Mouse (Mus musculus) CD4-positive helper T cell, adult 2 months (primary cell): Measurements from ENCODE around the gene Sept9.

Experiments used
- DNase-seq: peaks from one replicate; pipeline ENCODE4 v3.0.0-alpha.2; 2012; ENCODE audit warnings: low read depth, missing footprints, low spot score

Gene Sept9

GRCm38 (mm10) chr11:117264162-117265021 is 64.9 kb downstream of the Sept9 start:
- no peak for DNase-seq

- peak; percentile 61 for DNase-seq
Measured at GRCm38 (mm10) chr11:117265270-117265980, 66.0 kb downstream of the Sept9 start.

- DNase-seq: peak; percentile 87
Measured at GRCm38 (mm10) chr11:117265981-117266905, 66.8 kb downstream of the Sept9 start.

GRCm38 (mm10) chr11:117266906-117267721 is 67.7 kb downstream of the Sept9 start:
- DNase-seq: peak; percentile 58

- no peak for DNase-seq
Measured at GRCm38 (mm10) chr11:117267828-117268227, 68.4 kb downstream of the Sept9 start.

GRCm38 (mm10) chr11:117268304-117268956 is 69.0 kb downstream of the Sept9 start:
- no peak for DNase-seq

GRCm38 (mm10) chr11:117269053-117269702 is 69.7 kb downstream of the Sept9 start:
- no peak for DNase-seq

GRCm38 (mm10) chr11:117269946-117270345 is 70.5 kb downstream of the Sept9 start:
- no peak for DNase-seq

GRCm38 (mm10) chr11:117274973-117275372 is 75.5 kb downstream of the Sept9 start:
- DNase-seq: no peak

- DNase-seq: no peak
Measured at GRCm38 (mm10) chr11:117275999-117276398, 76.5 kb downstream of the Sept9 start.

- DNase-seq: no peak
Measured at GRCm38 (mm10) chr11:117276946-117277345, 77.5 kb downstream of the Sept9 start.

GRCm38 (mm10) chr11:117278113-117278512 is 78.7 kb downstream of the Sept9 start:
- no peak for DNase-seq

GRCm38 (mm10) chr11:117278514-117278913 is 79.1 kb downstream of the Sept9 start:
- DNase-seq: no peak

GRCm38 (mm10) chr11:117279993-117280392 is 80.5 kb downstream of the Sept9 start:
- DNase-seq: no peak

- DNase-seq: no peak
Measured at GRCm38 (mm10) chr11:117283048-117283888, 83.8 kb downstream of the Sept9 start.

- DNase-seq: no peak
Measured at GRCm38 (mm10) chr11:117283889-117284450, 84.5 kb downstream of the Sept9 start.

- no peak for DNase-seq
Measured at GRCm38 (mm10) chr11:117284721-117285605, 85.5 kb downstream of the Sept9 start.

GRCm38 (mm10) chr11:117285606-117285931 is 86.1 kb downstream of the Sept9 start:
- DNase-seq: no peak
